8 mouse cellular contexts compared by ENCODE assay signal in the genomic region with DNA sequence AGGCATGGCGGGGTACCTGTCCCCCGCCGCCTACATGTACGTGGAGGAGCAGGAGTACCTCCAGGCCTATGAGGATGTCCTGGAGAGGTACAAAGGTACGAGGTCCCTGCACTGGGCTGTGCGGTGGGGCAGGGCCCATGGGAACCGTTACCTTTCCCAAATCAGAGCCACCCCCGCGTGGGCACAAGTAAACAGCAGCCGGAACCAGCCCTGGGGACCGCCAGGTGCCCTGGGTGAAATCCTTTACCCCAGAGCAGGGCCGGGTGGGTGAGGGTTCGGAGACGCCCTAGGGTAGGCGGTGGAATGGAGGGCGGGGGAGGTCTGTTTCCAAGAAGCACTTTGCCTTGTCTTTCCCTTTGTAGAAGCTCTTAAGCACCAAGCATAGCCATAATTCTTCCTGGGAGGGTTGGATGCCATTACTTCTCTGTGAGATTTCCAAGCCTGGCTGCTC.
DNase-seq lines count a peak whose midpoint lies in the region; ATAC-seq and TF ChIP-seq lines count a peak whose summit lies in the region.

No protein-coding gene starts in this region.

- H3K9me3 ChIP-seq in kidney, embryonic 16.5 days (ENCODE audit: low read length): no peaks in the 10 kb centered on the region
- no peaks in the 10 kb centered on the region for H3K9me3 ChIP-seq in midbrain, embryonic 12.5 days

- no peaks in the 10 kb centered on the region for H3K27me3 ChIP-seq in kidney, embryonic 16.5 days (ENCODE audit: insufficient read depth, low read length)
- H3K27me3 ChIP-seq in midbrain, embryonic 12.5 days: no peaks in the 10 kb centered on the region

- ATAC-seq in kidney, embryonic 16.5 days (ENCODE audit: low FRiP score, low TSS enrichment): peak; percentile 62
- peak; percentile 68 for ATAC-seq in midbrain, embryonic 12.5 days (ENCODE audit: low FRiP score, low read depth)

- no peak for TF ChIP-seq CTCF in embryonic fibroblast, embryonic 13.5 days (IDR thresholded peaks at IDR 0.05; ENCODE audit: borderline replicate concordance, insufficient read depth, low read length)

- no peaks in the 10 kb centered on the region for H3K36me3 ChIP-seq in kidney, embryonic 16.5 days (ENCODE audit: insufficient read depth, low read length)
- H3K36me3 ChIP-seq in midbrain, embryonic 12.5 days: no peaks in the 10 kb centered on the region

- H3K27ac ChIP-seq in kidney, embryonic 16.5 days (ENCODE audit: low read length): peak overlapping the region; percentile 70
- 0 out of 2 replicates have a peak overlapping the region, but pooled peaks have one; percentile 7 for H3K27ac ChIP-seq in embryonic fibroblast, embryonic 13.5 days (ENCODE audit: insufficient read depth, low read length)
- H3K27ac ChIP-seq in midbrain, embryonic 12.5 days (replicated peaks): peak overlapping the region; percentile 77

- H3K4me1 ChIP-seq in kidney, embryonic 16.5 days (ENCODE audit: insufficient read depth, low read length): peaks cover 13% of the 10 kb centered on the region
- H3K4me1 ChIP-seq in embryonic fibroblast, embryonic 13.5 days (ENCODE audit: control insufficient read depth, insufficient read depth, low read length): peaks cover 12% of the 10 kb centered on the region
- H3K4me1 ChIP-seq in midbrain, embryonic 12.5 days: peaks cover 36% of the 10 kb centered on the region

- TF ChIP-seq POLR2A in embryonic fibroblast, embryonic 13.5 days (IDR thresholded peaks at IDR 0.05; ENCODE audit: low read depth, low read length): no peak

- peak overlapping the region; percentile 93 for H3K4me2 ChIP-seq in kidney, embryonic 16.5 days (replicated peaks; ENCODE audit: low read depth, low read length)
- peak overlapping the region; percentile 96 for H3K4me2 ChIP-seq in midbrain, embryonic 12.5 days (replicated peaks)

- peak overlapping the region; percentile 74 for H3K9ac ChIP-seq in kidney, embryonic 16.5 days (replicated peaks; ENCODE audit: low read length)
- H3K9ac ChIP-seq in midbrain, embryonic 12.5 days (replicated peaks): peak overlapping the region; percentile 91

- H3K4me3 ChIP-seq in kidney, embryonic 16.5 days (ENCODE audit: low read length): peak overlapping the region; percentile 73
- H3K4me3 ChIP-seq in embryonic fibroblast, embryonic 13.5 days (ENCODE audit: insufficient read depth, low read length): peak overlapping the region; percentile 82
- H3K4me3 ChIP-seq in midbrain, embryonic 12.5 days: peak overlapping the region; percentile 92

- DNase-seq in kidney, postnatal 25 days: no peak
- peak; percentile 55 for DNase-seq in NIH3T3 (ENCODE audit: low read depth)
- DNase-seq in induced T-regulatory cell, adult 2 months (ENCODE audit: low read depth): peak; percentile 25
- peak; percentile 8 for DNase-seq in thymus, postnatal 25 days
- no peak for DNase-seq in urinary bladder, adult 2 months (ENCODE audit: low spot score)

- WGBS in kidney, embryonic 16.5 days: 3% methylated on average over 16 of the region's 16 CpGs
- WGBS in midbrain, embryonic 12.5 days: 1% methylated on average over 14 of the region's 16 CpGs

Comparison
In these comparisons a context has a peak if more than half of its experiments do, and no peak if none do; other contexts are left out.
1. H3K27ac ChIP-seq: peak in every context shown above with its lines; median percentile 77 in midbrain, embryonic 12.5 days; 70 in kidney, embryonic 16.5 days; 7 in embryonic fibroblast, embryonic 13.5 days.
2. DNase-seq: peak in NIH3T3 (single experiment), induced T-regulatory cell, adult 2 months (single experiment) and thymus, postnatal 25 days (single experiment); none in kidney, postnatal 25 days (0 of 2) and urinary bladder, adult 2 months (single experiment).
3. Peak in every context shown above with its lines, with median percentiles within 50 percentile points of each other: H3K4me3 ChIP-seq.